Mouse (Mus musculus) large intestine, adult 2 months (tissue): ENCODE measurements around the gene Hhat. TPM values are rescaled to one million over a fixed set of nuclear protein-coding genes. Genes with fewer than 3 reads are reported as not detected.

Experiments
- DNase-seq: peaks from one replicate; pipeline ENCODE4 v3.0.0-alpha.2; 2012; ENCODE audit warnings: low read depth, low spot score
- WGBS: fragments of 180-500 bp; shearing (Covaris S2); methylation state at CpG from one replicate; pipeline ENCODE4 v1.1.7; 2018; 5-methylcytosine and 5-hydroxymethylcytosine counted together
- polyA plus RNA-seq: library from polyadenylated mRNA; depleted of rRNA; stranded (reverse); fragments of >200 nt; gene quantifications from 2 replicates; pipeline ENCODE4 v1.2.3, GENCODE M21; 2012; rRNA removed

Hhat gene
- polyA plus RNA-seq, 1 experiment: 1.8 TPM

DNA sequence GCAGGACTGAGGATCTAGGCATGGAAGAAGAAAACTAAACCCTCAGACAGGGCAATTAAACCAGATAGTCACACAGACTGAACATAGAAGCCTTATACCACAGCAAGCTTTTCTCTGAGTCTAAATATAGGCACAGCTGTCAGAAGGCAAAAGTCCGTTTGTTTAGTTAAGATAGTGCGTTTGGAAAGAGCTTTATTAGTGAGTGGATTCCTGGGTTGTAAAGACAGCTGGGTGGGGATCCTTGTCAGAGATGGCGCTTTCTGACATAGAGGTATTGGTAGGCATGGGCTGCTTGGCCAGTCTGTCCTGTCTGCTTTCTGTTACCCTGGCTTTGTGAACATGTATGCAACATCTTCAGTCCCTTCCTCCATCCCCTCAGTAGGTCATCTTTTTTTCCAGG is 314.0 kb downstream of the Hhat start:
- 7% methylated on average over 3 of the region's 3 CpGs for WGBS
- no peak for DNase-seq

DNA sequence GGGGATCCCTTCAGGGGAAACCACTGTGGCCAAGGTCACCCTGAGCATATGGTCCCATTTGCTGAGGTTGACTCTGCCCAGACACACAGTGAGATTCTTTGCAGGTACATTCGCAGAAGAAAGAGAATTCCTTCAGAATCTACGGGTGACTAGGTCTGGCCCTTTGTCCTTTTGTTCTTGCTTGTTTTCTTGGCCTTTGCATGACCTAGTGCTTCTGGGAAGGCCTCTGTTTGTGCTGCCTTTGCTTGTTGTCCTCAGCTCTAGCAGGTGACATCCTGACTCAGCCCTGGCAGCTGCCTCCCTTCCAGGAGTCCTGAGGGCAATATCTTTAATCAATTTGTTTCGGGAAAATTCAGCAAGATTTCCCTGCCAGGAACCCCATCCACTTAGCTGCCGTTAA is 316.0 kb downstream of the Hhat start:
- 72% methylated on average over 4 of the region's 4 CpGs for WGBS
- no peak for DNase-seq

DNA sequence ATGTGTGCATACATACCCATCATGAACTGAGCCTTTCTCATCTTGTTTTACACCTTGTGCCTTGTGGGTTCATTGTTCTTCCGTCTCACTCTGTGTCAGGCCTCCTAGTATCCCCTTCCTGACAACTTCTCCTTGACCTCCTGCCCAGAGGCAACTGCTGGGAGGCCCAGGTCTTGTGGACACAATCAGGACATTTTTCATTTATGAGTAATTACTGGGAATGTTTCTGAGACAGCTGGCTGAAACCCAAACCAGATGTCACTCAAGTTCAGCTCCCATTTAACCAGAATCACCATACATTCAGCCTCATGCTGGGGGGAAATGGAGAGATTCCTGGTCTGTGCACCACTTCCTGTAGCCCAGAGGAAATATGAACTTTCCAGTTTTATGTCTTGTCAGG is 316.5 kb downstream of the Hhat start:
- no peak for DNase-seq
- 70% methylated on average over 1 of the region's 1 CpGs for WGBS

DNA sequence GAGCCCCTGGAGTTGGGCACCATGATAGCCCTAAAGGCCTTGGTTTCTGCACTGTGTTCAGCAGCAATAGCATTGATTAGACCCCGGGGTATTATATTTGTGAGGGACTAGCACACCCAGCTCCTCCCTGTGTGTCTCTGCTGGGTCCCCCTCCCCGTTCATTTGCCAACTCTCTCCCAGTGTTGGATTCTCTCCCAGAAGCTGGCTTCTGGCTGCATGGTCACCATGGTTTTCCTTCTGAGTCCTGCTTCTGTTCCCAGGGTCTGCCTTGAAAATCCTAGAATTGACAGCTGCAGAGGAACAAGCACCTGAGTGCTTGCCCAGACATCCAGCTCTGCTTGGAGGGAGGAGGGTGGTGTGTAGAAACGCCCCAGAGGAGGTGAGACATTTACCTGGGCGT is 319.3 kb downstream of the Hhat start:
- 72% methylated on average over 4 of the region's 4 CpGs for WGBS
- no peak for DNase-seq

DNA sequence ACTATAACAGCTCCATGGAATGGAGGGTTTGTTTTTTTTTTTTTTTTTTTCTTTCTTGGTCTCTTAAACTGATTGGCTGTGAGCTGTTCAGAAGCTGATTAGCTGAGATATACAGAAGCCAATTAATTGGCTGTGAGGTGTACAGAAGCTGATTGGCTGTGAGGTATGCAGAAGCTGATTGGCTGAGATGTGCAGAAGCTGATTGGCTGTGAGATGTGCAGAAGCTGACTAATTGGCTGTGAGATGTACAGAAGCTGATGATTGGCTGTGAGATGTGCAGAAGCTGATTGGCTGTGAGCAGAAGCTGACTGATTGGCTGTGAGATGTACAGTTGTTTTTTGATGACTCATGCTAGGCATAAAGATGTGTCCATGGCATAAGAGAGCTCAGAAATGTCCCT is 320.6 kb downstream of the Hhat start:
- DNase-seq: no peak

DNA sequence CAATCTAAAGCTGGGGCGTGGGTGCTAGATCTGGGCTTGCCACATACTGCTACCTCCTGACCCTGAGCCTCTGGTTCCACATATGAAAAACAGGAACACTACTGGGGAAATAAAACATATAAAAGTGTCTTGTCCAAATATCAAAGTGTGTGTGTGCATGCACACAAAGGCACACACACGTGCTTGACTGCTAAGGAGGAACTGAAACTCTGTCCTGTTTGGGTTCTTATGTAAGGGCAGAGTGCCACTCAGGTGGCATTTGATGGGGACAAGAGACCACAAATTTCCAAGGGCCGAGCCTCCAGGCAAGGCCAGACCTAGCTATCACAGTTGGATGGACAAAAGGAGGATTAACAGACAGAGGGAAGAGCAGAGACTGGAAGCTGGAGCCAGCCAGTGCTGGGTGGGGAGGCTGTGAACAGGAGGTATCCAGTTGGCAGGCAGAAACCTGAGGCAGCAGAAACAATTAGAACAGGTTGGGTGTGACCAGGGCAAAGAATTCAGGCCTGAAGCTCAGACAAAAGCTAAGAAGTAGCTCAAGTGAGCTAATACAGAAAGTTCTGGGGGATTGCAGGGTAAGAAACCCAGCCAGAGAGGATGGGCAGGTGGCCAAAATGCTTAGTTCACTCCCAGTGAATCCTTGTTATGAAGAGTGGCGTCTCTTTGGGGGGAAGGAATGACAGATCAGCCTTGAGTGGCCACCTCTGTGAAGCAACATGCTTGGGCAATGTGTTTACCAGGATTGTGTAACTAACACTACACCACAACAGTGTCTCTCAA is 321.3 kb downstream of the Hhat start:
- 53% methylated on average over 4 of the region's 4 CpGs for WGBS
- no peak for DNase-seq

DNA sequence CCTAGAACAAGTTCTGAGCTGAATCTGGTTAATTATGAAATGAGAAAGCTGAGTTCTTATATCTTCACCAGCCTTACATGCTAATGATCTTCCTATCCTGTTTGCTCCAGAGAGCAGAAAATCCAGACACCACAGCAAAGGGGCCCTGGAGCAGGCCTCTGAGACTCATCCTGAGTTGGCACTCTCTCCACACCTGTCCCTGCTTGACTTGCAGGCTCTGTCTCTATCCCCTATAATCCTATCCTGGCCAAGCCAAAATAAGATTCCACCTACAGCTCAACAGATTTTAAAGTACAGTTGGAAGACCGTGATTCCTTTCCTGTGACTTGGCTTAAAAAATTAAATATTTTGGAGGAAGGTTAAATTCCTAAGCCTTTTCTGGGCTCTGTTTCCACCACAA is 322.5 kb downstream of the Hhat start:
- DNase-seq: no peak
- WGBS: 94% methylated on average over 1 of the region's 1 CpGs

DNA sequence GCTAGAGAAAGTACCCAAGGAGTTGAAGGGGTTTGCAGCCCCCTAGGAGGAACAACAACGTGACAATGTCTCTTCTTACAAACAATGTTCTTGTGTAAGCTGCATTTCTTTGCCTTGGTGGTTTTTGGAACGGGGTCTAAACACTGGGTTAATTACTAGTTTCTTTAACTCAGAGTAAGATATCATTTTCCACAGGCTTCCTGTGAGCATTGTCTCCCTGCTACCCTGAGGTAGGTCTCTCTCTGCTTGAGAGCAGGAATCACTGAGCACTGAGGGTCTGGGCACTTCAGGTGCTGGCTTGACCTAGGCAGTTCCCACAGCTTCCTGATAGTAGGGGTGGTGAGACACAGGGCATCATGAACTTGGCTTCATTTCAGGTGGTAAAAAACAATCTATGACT is 323.4 kb downstream of the Hhat start:
- WGBS: 66% methylated on average over 2 of the region's 2 CpGs
- no peak for DNase-seq

Other genes with a start within 250 kb of the Hhat start
- 1.1 and 1.2 TPM in 2 replicates for gene Sertad4, start 84.5 kb upstream of the Hhat start, polyA plus RNA-seq